ENCODE assay signal across 8 mouse cellular contexts in the genomic region with DNA sequence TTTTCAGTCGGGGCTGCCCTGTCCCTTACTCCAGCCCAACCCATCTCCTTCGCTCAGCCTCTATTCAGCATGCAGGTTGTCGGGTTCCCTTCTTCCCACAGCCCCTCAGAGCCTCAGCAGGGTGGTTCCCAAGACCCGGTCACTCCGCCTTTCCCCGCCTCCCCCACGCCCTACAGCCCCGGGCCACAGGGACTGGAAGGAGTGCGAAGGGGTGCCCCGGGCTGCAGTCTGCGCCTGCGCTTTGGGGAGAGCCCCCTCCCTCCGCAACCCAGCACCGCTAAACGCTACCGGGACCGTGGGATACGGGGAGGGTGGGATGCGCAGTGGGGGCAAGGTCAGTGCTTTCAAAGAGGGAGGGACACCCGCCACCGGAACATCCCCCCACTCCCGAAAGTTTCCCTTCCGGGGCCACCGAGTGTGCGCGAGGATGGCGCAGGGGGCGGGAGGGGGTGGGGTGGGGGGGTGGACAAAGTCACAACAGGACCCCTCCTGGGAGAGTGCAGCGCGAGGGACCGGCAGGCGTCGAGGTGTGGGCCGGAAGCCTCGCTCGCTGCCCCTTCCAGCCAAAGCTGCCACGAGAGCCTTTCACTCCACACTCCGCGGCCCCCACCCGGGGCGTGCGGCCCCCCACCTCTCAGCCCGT. TPM values are rescaled to one million over a fixed set of nuclear protein-coding genes. Genes with fewer than 3 reads are reported as not detected.
DNase-seq lines count a peak whose midpoint lies in the region; ATAC-seq lines count a peak whose summit lies in the region.

No protein-coding gene starts in this region.

- peak; percentile 86 for DNase-seq in Muller cell, postnatal 12 days (ENCODE audit: inconsistent ontology term)
- peak; percentile 64 for DNase-seq in cerebellum, adult 11-12 months
- peak; percentile 59 for DNase-seq in forelimb bud, embryonic 11.5 days (ENCODE audit: low read depth, low spot score)
- DNase-seq in hindbrain, embryonic 10.5 days (ENCODE audit: low spot score), result peak; percentile 69
- DNase-seq in layer of hippocampus, postnatal 25 days (ENCODE audit: extremely low spot score in 1 of 2, low spot score in 1 of 2), result peak; percentile 41 to 57
- peak; percentile 79 to 80 for DNase-seq in right cerebral cortex, postnatal 10 days (ENCODE audit: low spot score in 2 of 2)

- H3K27me3 ChIP-seq in hindbrain, embryonic 10.5 days (ENCODE audit: insufficient read depth, poor library complexity, severe bottlenecking), result no peaks in the 10 kb centered on the region

- peaks cover 36% of the 10 kb centered on the region; the same call in 1 of the 2 replicates for H3K79me2 ChIP-seq in macrophage (ENCODE audit: inconsistent target)

- peaks cover 59% of the 10 kb centered on the region for H3K4me1 ChIP-seq in hindbrain, embryonic 10.5 days (replicated peaks)

- no peak for ATAC-seq in activated CD4-positive, CD25-positive, alpha-beta regulatory T cell, adult 4 months

- WGBS in hindbrain, embryonic 10.5 days, result 1% methylated on average over 43 of the region's 43 CpGs
- under 1% methylated on average over 38 of the region's 43 CpGs for WGBS in macrophage (ENCODE audit: missing documents)

- H3K27ac ChIP-seq in hindbrain, embryonic 10.5 days, result peak overlapping the region; percentile 96
- H3K27ac ChIP-seq in macrophage, result peak overlapping the region; percentile 57

- H3K36me3 ChIP-seq in hindbrain, embryonic 10.5 days, result peaks cover 35% of the 10 kb centered on the region
- no peaks in the 10 kb centered on the region for H3K36me3 ChIP-seq in macrophage (ENCODE audit: inconsistent target)

- H3K9me3 ChIP-seq in hindbrain, embryonic 10.5 days, result no peaks in the 10 kb centered on the region

- peak overlapping the region; percentile 92 for H3K4me3 ChIP-seq in hindbrain, embryonic 10.5 days
- peak overlapping the region; percentile 45 for H3K4me3 ChIP-seq in macrophage (ENCODE audit: inconsistent target)

RNA-seq across cellular contexts. Expression of a gene that starts 0.5 kb away (rescaled TPM):
- 13.5 and 15.8 TPM in 2 replicates for polyA plus RNA-seq in hindbrain, embryonic 10.5 days (2016; fragmentation: Nextera tagmentation; extraction: Ambion mirVana)
- total RNA-seq in layer of hippocampus, postnatal 25 days (2021), result 10 to 100 TPM; 18.4 to 26.0 TPM
- total RNA-seq in macrophage (2018; cell fraction: chromatin; rRNA removed), result 10 to 100 TPM in 17 of 26 experiments, 1 to 10 TPM in 9; 2.2 to 37.5 (median 12.1) TPM
- 10 to 100 TPM in 22 of 26 experiments, 1 to 10 TPM in 4; 6.8 to 33.0 (median 15.3) TPM for total RNA-seq in macrophage (2018; cell fraction: cytosol; rRNA removed)
- total RNA-seq in macrophage (2018; cell fraction: nucleus; rRNA removed), result 10 to 100 TPM in 20 of 26 experiments, 1 to 10 TPM in 6; 6.2 to 34.5 (median 18.0) TPM
- polyA plus RNA-seq in macrophage (2018), result 8.4 to 21.0 TPM (median 16.3 TPM) in 3 replicates
- polyA plus RNA-seq in activated CD4-positive, CD25-positive, alpha-beta regulatory T cell, adult 4 months (2017; shearing (Covaris generic)), result 1 to 10 TPM in 1 of 2 experiments, under 1 TPM in 1; 0.76 to 1.2 TPM

RNA-seq across cellular contexts. Expression of a gene that starts 17.4 kb away (rescaled TPM):
- 19.3 and 20.2 TPM in 2 replicates for polyA plus RNA-seq in hindbrain, embryonic 10.5 days (2016; fragmentation: Nextera tagmentation; extraction: Ambion mirVana)
- 1 to 10 TPM; 5.0 to 5.3 TPM for total RNA-seq in layer of hippocampus, postnatal 25 days (2021)
- 1 to 10 TPM in 23 of 26 experiments, under 1 TPM in 3; 0.74 to 9.8 (median 4.5) TPM for total RNA-seq in macrophage (2018; cell fraction: chromatin; rRNA removed)
- total RNA-seq in macrophage (2018; cell fraction: cytosol; rRNA removed), result 1 to 10 TPM; 1.0 to 8.6 (median 5.4) TPM
- 10 to 100 TPM in 6 of 26 experiments, 1 to 10 TPM in 19, under 1 TPM in 1; 0.74 to 13.4 (median 4.8) TPM for total RNA-seq in macrophage (2018; cell fraction: nucleus; rRNA removed)
- 2.9 to 5.5 TPM (median 5.3 TPM) in 3 replicates for polyA plus RNA-seq in macrophage (2018)
- 10 to 100 TPM; 23.3 to 23.5 TPM for polyA plus RNA-seq in activated CD4-positive, CD25-positive, alpha-beta regulatory T cell, adult 4 months (2017; shearing (Covaris generic))
